ENCODE assay signal across 9 mouse cellular contexts in the genomic region with DNA sequence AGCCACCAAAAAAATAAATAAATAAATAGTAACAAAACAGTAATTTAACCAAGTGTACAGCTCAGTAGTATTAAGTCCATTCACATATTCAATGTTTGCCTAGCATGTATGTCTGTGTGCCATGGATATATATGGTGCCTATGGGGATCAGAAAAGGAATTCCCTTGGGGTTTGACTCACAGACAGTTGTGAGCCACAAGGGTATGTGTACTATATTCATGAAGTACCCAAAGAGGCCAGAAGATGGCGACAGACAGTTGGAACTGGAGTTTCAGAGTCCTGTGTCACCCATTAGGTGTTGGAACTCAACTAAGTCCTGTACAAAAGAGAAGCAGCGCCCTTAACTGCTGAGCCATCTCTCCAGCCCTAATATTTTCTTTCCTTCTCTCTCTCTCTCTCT. TPM values are rescaled to one million over a fixed set of nuclear protein-coding genes. Genes with fewer than 3 reads are reported as not detected.
A peak's percentile ranks its signal among the peaks of the same experiment; 100 is the strongest.
DNase-seq lines count a peak whose midpoint lies in the region; ATAC-seq and TF ChIP-seq lines count a peak whose summit lies in the region.
"Had no signal": no experiment of that assay in that cellular context is flagged by ENCODE, and none has a peak within 500 bp of the region (broad histone marks: within the 10 kb centered on the region; RNA-seq: fewer than 3 reads in every experiment).

No protein-coding gene starts in this region.

- WGBS in intestine, embryonic 14.5 days = 46% methylated on average over 2 of the region's 2 CpGs
- 43% methylated on average over 2 of the region's 2 CpGs for WGBS in limb, embryonic 12.5 days
- WGBS in midbrain, postnatal 0 days = 36% methylated on average over 2 of the region's 2 CpGs

- intact Hi-C loops in gastrocnemius, adult 2 months (cut with DNase I) = loop anchor here (5.0 kb wide), 2 partner anchors 101 to 191 kb away; no protein-coding TSS in a partner anchor

- ATAC-seq in intestine, embryonic 14.5 days (replicated peaks; ENCODE audit: low FRiP score, low TSS enrichment, low read depth) = no peak
- ATAC-seq in limb, embryonic 12.5 days (ENCODE audit: insufficient number of reproducible peaks, insufficient read depth, low FRiP score, low TSS enrichment, low read depth) = 0 out of 2 replicates have a peak, but pooled peaks have one; percentile 53
- 0 out of 2 replicates have a peak, but pooled peaks have one; percentile 49 for ATAC-seq in midbrain, postnatal 0 days (ENCODE audit: low FRiP score)

- peak; percentile 79 for TF ChIP-seq CTCF in gastrocnemius, adult 2 months (IDR thresholded peaks at IDR 0.05)
- peak; percentile 84 for TF ChIP-seq CTCF in midbrain, postnatal 0 days (IDR thresholded peaks at IDR 0.05)

- peaks cover 25% of the 10 kb centered on the region for H3K36me3 ChIP-seq in intestine, embryonic 14.5 days (ENCODE audit: control insufficient read depth, insufficient read depth, low read length)
- H3K36me3 ChIP-seq in limb, embryonic 12.5 days = peaks cover 47% of the 10 kb centered on the region
- peaks cover 2% of the 10 kb centered on the region; the same call in 1 of the 2 replicates for H3K36me3 ChIP-seq in midbrain, postnatal 0 days (ENCODE audit: insufficient read depth, low read length)

- peak; percentile 62 to 70 for DNase-seq in right cerebral cortex, adult 2 months (ENCODE audit: low spot score in 2 of 2)
- DNase-seq in right cerebral cortex, postnatal 36 days (ENCODE audit: low spot score in 2 of 2) = no peak
- DNase-seq in cerebellum, adult 11 months = peak; percentile 46
- peak; percentile 54 for DNase-seq in gastrocnemius, adult 2 months
- peak; percentile 65 for DNase-seq in intestine, embryonic 14.5 days (ENCODE audit: low spot score)
- peak; percentile 90 for DNase-seq in midbrain, postnatal 0 days (ENCODE audit: low spot score)
- peak; percentile 70 for DNase-seq in testis, postnatal 14 days (ENCODE audit: low spot score)

- H3K27ac ChIP-seq in gastrocnemius, adult 2 months = no peak overlapping the region
- H3K27ac ChIP-seq in intestine, embryonic 14.5 days (ENCODE audit: low read depth) = no peak overlapping the region
- H3K27ac ChIP-seq in limb, embryonic 12.5 days = no peak overlapping the region
- H3K27ac ChIP-seq in midbrain, postnatal 0 days (ENCODE audit: low read depth, low read length) = no peak overlapping the region

- H3K4me3 ChIP-seq in gastrocnemius, adult 2 months = no peak overlapping the region
- H3K4me3 ChIP-seq in intestine, embryonic 14.5 days (ENCODE audit: low read depth, low read length) = no peak overlapping the region
- H3K4me3 ChIP-seq in limb, embryonic 12.5 days (replicated peaks) = no peak overlapping the region
- H3K4me3 ChIP-seq in midbrain, postnatal 0 days (ENCODE audit: low read depth, low read length) = no peak overlapping the region
- H3K4me3 ChIP-seq: myocyte had no signal

- H3K9me3 ChIP-seq in intestine, embryonic 14.5 days (ENCODE audit: control insufficient read depth, low read length) = no peaks in the 10 kb centered on the region
- no peaks in the 10 kb centered on the region for H3K9me3 ChIP-seq in limb, embryonic 12.5 days
- H3K9me3 ChIP-seq in midbrain, postnatal 0 days (ENCODE audit: low read length) = no peaks in the 10 kb centered on the region

- no peaks in the 10 kb centered on the region for H3K4me1 ChIP-seq in intestine, embryonic 14.5 days (replicated peaks; ENCODE audit: control insufficient read depth, insufficient read depth, low read length)
- H3K4me1 ChIP-seq in limb, embryonic 12.5 days (replicated peaks) = no peaks in the 10 kb centered on the region
- H3K4me1 ChIP-seq in midbrain, postnatal 0 days (ENCODE audit: insufficient read depth, low read length) = no peaks in the 10 kb centered on the region

- H3K27me3 ChIP-seq in intestine, embryonic 14.5 days (replicated peaks; ENCODE audit: control insufficient read depth, insufficient read depth, low read length) = no peaks in the 10 kb centered on the region
- H3K27me3 ChIP-seq in limb, embryonic 12.5 days = no peaks in the 10 kb centered on the region
- H3K27me3 ChIP-seq in midbrain, postnatal 0 days (ENCODE audit: insufficient read depth, low read length) = no peaks in the 10 kb centered on the region

- H3K4me2 ChIP-seq in intestine, embryonic 14.5 days (ENCODE audit: low read length) = no peak overlapping the region
- H3K4me2 ChIP-seq in limb, embryonic 12.5 days = no peak overlapping the region
- H3K4me2 ChIP-seq in midbrain, postnatal 0 days (ENCODE audit: low read depth, low read length, poor library complexity, severe bottlenecking) = no peak overlapping the region

- no peak overlapping the region for H3K9ac ChIP-seq in intestine, embryonic 14.5 days (ENCODE audit: low read length)
- no peak overlapping the region for H3K9ac ChIP-seq in limb, embryonic 12.5 days (replicated peaks)
- no peak overlapping the region for H3K9ac ChIP-seq in midbrain, postnatal 0 days (replicated peaks; ENCODE audit: low read length, poor library complexity, severe bottlenecking)

RNA-seq across cellular contexts. Expression of a gene that starts 6.1 kb away (rescaled TPM):
- total RNA-seq in gastrocnemius, adult 2 months (2021) = 10 to 100 TPM; 18.2 to 18.3 TPM
- polyA plus RNA-seq in intestine, embryonic 14.5 days (2014; fragmentation: Nextera tagmentation; extraction: Ambion mirVana) = 50.3 and 54.0 TPM in 2 replicates
- polyA plus RNA-seq in limb, embryonic 12.5 days (2016; fragmentation: Nextera tagmentation; extraction: Ambion mirVana) = 74.9 and 75.7 TPM in 2 replicates
- 9.3 and 11.0 TPM in 2 replicates for total RNA-seq in midbrain, postnatal 0 days (2014; rRNA removed)
- 24.0 and 26.9 TPM in 2 replicates for polyA plus RNA-seq in midbrain, postnatal 0 days (2015; fragmentation: Nextera tagmentation; extraction: Ambion mirVana)

RNA-seq across cellular contexts. Expression of a gene that starts 9.5 kb away (rescaled TPM):
- total RNA-seq in gastrocnemius, adult 2 months (2021) = 100 to 1,000 TPM; 303 to 336 TPM
- 342 and 343 TPM in 2 replicates for polyA plus RNA-seq in intestine, embryonic 14.5 days (2014; fragmentation: Nextera tagmentation; extraction: Ambion mirVana)
- 344 and 355 TPM in 2 replicates for polyA plus RNA-seq in limb, embryonic 12.5 days (2016; fragmentation: Nextera tagmentation; extraction: Ambion mirVana)
- total RNA-seq in midbrain, postnatal 0 days (2014; rRNA removed) = 82.9 and 88.3 TPM in 2 replicates
- polyA plus RNA-seq in midbrain, postnatal 0 days (2015; fragmentation: Nextera tagmentation; extraction: Ambion mirVana) = 241 TPM in 2 replicates

RNA-seq across cellular contexts. Expression of a gene that starts 20.3 kb away (rescaled TPM):
- total RNA-seq in gastrocnemius, adult 2 months (2021) = 1 to 10 TPM; 2.7 to 9.3 TPM
- polyA plus RNA-seq in intestine, embryonic 14.5 days (2014; fragmentation: Nextera tagmentation; extraction: Ambion mirVana) = 6.7 and 7.9 TPM in 2 replicates
- 8.5 and 10.2 TPM in 2 replicates for polyA plus RNA-seq in limb, embryonic 12.5 days (2016; fragmentation: Nextera tagmentation; extraction: Ambion mirVana)
- 4.2 and 5.2 TPM in 2 replicates for total RNA-seq in midbrain, postnatal 0 days (2014; rRNA removed)
- 9.3 and 12.6 TPM in 2 replicates for polyA plus RNA-seq in midbrain, postnatal 0 days (2015; fragmentation: Nextera tagmentation; extraction: Ambion mirVana)

RNA-seq across cellular contexts. Expression of a gene that starts 30.0 kb away (rescaled TPM):
- 1 to 10 TPM; 1.4 to 2.1 TPM for total RNA-seq in gastrocnemius, adult 2 months (2021)
- 20.8 and 23.9 TPM in 2 replicates for polyA plus RNA-seq in intestine, embryonic 14.5 days (2014; fragmentation: Nextera tagmentation; extraction: Ambion mirVana)
- polyA plus RNA-seq in limb, embryonic 12.5 days (2016; fragmentation: Nextera tagmentation; extraction: Ambion mirVana) = 11.1 and 11.6 TPM in 2 replicates
- 6.5 and 27.7 TPM in 2 replicates for total RNA-seq in midbrain, postnatal 0 days (2014; rRNA removed)
- polyA plus RNA-seq in midbrain, postnatal 0 days (2015; fragmentation: Nextera tagmentation; extraction: Ambion mirVana) = 14.6 and 18.8 TPM in 2 replicates

RNA-seq across cellular contexts. Expression of a gene that starts 32.0 kb away (rescaled TPM):
- total RNA-seq in gastrocnemius, adult 2 months (2021) = 10 to 100 TPM; 41.0 to 50.3 TPM
- 40.4 and 44.1 TPM in 2 replicates for polyA plus RNA-seq in intestine, embryonic 14.5 days (2014; fragmentation: Nextera tagmentation; extraction: Ambion mirVana)
- polyA plus RNA-seq in limb, embryonic 12.5 days (2016; fragmentation: Nextera tagmentation; extraction: Ambion mirVana) = 29.0 and 31.5 TPM in 2 replicates
- 67.5 and 71.6 TPM in 2 replicates for total RNA-seq in midbrain, postnatal 0 days (2014; rRNA removed)
- 39.0 and 45.2 TPM in 2 replicates for polyA plus RNA-seq in midbrain, postnatal 0 days (2015; fragmentation: Nextera tagmentation; extraction: Ambion mirVana)

Comparison
In these comparisons a context has a peak if more than half of its experiments do, and no peak if none do; other contexts are left out.
1. DNase-seq: peak in right cerebral cortex, adult 2 months (2 of 2), cerebellum, adult 11 months (single experiment), gastrocnemius, adult 2 months (single experiment), intestine, embryonic 14.5 days (single experiment), midbrain, postnatal 0 days (single experiment) and testis, postnatal 14 days (single experiment); none in right cerebral cortex, postnatal 36 days (0 of 2).